Mouse (Mus musculus) Patski (cell line): ENCODE results near the gene Dst. TPM values are rescaled to one million over a fixed set of nuclear protein-coding genes. Genes with fewer than 3 reads are reported as not detected.
A peak's percentile ranks its signal among the peaks of the same experiment; 100 is the strongest.

ENCODE experiments used
- ATAC-seq: fragments of 100-300 bp; one replicate; pipeline ENCODE4 v1.8.0; 2021
- CTCF ChIA-PET: fragments of 350-600 bp; sonication (Branson Sonifier 250); formaldehyde crosslinking; loops from one replicate; lab custom pipeline; 2022; ENCODE audit warnings: inconsistent platforms; lab: Charles Lee
- POLR2A ChIA-PET: fragments of 350-600 bp; sonication (Branson Sonifier 250); formaldehyde crosslinking; loops from one replicate; lab custom pipeline; 2022; ENCODE audit warnings: antibody characterized with exemption, inconsistent platforms; lab: Charles Lee
- DNase-seq: peaks from one replicate; pipeline ENCODE4 v3.0.0-alpha.2; 2011; ENCODE audit warnings: low read depth, low spot score
- H3K27me3 ChIP-seq: fragments of 371-371 bp; one replicate; pipeline ENCODE4 v1.5.1; 2021
- CTCF ChIP-seq: fragments of 100-300 bp; IDR thresholded peaks from one replicate; pipeline ENCODE4 v1.5.1; 2021
- in situ Hi-C: fragments of 300-500 bp; cut with MboI; formaldehyde crosslinking; loops from 3 replicates; pipeline ENCODE4 v1.11.1; 2018; ENCODE audit warnings: low pct_unique_long_range_greater_than_20kb, mixed read lengths
- polyA plus RNA-seq: library from polyadenylated mRNA; unstranded; gene quantifications from one replicate; pipeline ENCODE4 v1.2.3, GENCODE M21; 2021

Dst gene
- polyA plus RNA-seq, 1 experiment from 2014 or later, result 176 TPM

- ATAC-seq, result no peak
- in situ Hi-C loops, result no loop called here
- no peak for TF ChIP-seq CTCF
- DNase-seq, result no peak
- H3K27me3 ChIP-seq, result no peaks in the 10 kb centered on the region
- ChIA-PET POLR2A (no interaction called here), CTCF (interaction anchor here (1.1 to 1.9 kb wide), 4 partner anchors 10 to 41 kb away, joined by 3 to 4 read pairs (median 3); no protein-coding TSS in a partner anchor)
Measured at GRCm38 (mm10) chr1:34076701-34077421, 168.8 kb downstream of the Dst start.

GRCm38 (mm10) chr1:34077422-34077790 lies 169.4 kb downstream of the Dst start:
- in situ Hi-C loops, result no loop called here
- TF ChIP-seq CTCF, result no peak
- ChIA-PET CTCF (interaction anchor here (1.1 to 1.9 kb wide), 5 partner anchors 8 to 41 kb away, joined by 3 to 4 read pairs (median 3); no protein-coding TSS in a partner anchor), POLR2A (interaction anchor here (1.4 kb wide), 1 partner anchor 9 kb away, joined by 8 read pairs; no protein-coding TSS in a partner anchor)
- DNase-seq, result no peak
- ATAC-seq, result no peak
- no peaks in the 10 kb centered on the region for H3K27me3 ChIP-seq

- TF ChIP-seq CTCF, result no peak
- in situ Hi-C loops, result no loop called here
- no peaks in the 10 kb centered on the region for H3K27me3 ChIP-seq
- ATAC-seq (no peak), DNase-seq (no peak)
- ChIA-PET CTCF (interaction anchor here (1.2 to 1.9 kb wide), 2 partner anchors 9 kb away, joined by 4 read pairs; no protein-coding TSS in a partner anchor), POLR2A (interaction anchor here (1.4 kb wide), 1 partner anchor 9 kb away, joined by 8 read pairs; no protein-coding TSS in a partner anchor)
Measured at GRCm38 (mm10) chr1:34077941-34078340, 169.9 kb downstream of the Dst start.

DNA sequence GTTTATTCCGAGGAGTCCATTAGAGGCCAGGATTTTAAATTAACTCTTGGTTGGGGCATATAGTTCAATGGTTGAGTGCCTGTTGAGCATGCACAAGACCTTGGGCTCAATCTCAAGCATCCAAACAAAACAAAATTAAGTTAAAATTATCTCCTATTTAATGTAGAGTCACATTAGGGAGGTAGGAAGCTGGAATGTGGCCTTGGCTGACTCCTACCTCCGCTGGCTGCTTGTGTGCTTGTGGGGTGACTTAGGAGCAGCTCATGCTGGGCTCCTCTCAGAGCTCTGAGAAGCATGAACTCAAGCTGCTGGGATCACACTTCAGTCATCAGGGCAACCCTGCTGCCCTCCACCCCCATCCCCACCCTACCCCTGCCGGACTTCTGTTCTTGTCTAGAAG lies 181.0 kb downstream of the Dst start:
- in situ Hi-C loops, result no loop called here
- H3K27me3 ChIP-seq, result no peaks in the 10 kb centered on the region
- ChIA-PET POLR2A (interaction anchor here (0.7 to 1.4 kb wide), 2 partner anchors 34 to 524 kb away, joined by 3 to 4 read pairs; no protein-coding TSS in a partner anchor), CTCF (interaction anchor here (1.3 to 1.5 kb wide), 2 partner anchors 11 to 17 kb away, joined by 6 to 7 read pairs; no protein-coding TSS in a partner anchor)
- no peak for TF ChIP-seq CTCF
- DNase-seq, result no peak
- no peak for ATAC-seq

GRCm38 (mm10) chr1:34090700-34091099 lies 182.7 kb downstream of the Dst start:
- TF ChIP-seq CTCF, result no peak
- in situ Hi-C loops, result no loop called here
- no peaks in the 10 kb centered on the region for H3K27me3 ChIP-seq
- CTCF ChIA-PET, result interaction anchor here (1.3 to 1.4 kb wide), 2 partner anchors 22 to 48 kb away, joined by 3 to 4 read pairs; no protein-coding TSS in a partner anchor
- POLR2A ChIA-PET, result interaction anchor here (0.7 kb wide), 1 partner anchor 116 kb away, joined by 3 read pairs; no protein-coding TSS in a partner anchor
- DNase-seq (peak; percentile 73), ATAC-seq (peak; percentile 79)

- peak; percentile 51 for TF ChIP-seq CTCF
- DNase-seq (no peak), ATAC-seq (no peak)
- no peaks in the 10 kb centered on the region for H3K27me3 ChIP-seq
- in situ Hi-C loops, result no loop called here
- ChIA-PET POLR2A (no interaction called here), CTCF (interaction anchor here (1.5 to 1.6 kb wide), 2 partner anchors 10 to 71 kb away, joined by 3 to 6 read pairs; no protein-coding TSS in a partner anchor)
Measured at GRCm38 (mm10) chr1:34093652-34094051, 185.6 kb downstream of the Dst start.

- H3K27me3 ChIP-seq, result no peaks in the 10 kb centered on the region
- in situ Hi-C loops, result no loop called here
- TF ChIP-seq CTCF, result no peak
- ChIA-PET POLR2A (no interaction called here), CTCF (interaction anchor here (1.3 kb wide), 1 partner anchor 33 kb away, joined by 9 read pairs; no protein-coding TSS in a partner anchor)
- DNase-seq, result no peak
- ATAC-seq, result no peak
Measured at GRCm38 (mm10) chr1:34094301-34094700, 186.3 kb downstream of the Dst start.

GRCm38 (mm10) chr1:34095173-34095572 lies 187.1 kb downstream of the Dst start:
- POLR2A ChIA-PET, result interaction anchor here (1.0 kb wide), 1 partner anchor 15 kb away, joined by 4 read pairs; no protein-coding TSS in a partner anchor
- in situ Hi-C loops, result no loop called here
- DNase-seq (peak; percentile 61), ATAC-seq (peak; percentile 81)
- no peak for TF ChIP-seq CTCF
- CTCF ChIA-PET, result interaction anchor here (0.7 to 2.0 kb wide), 5 partner anchors 9 to 69 kb away, joined by 3 to 10 read pairs (median 4); no protein-coding TSS in a partner anchor
- H3K27me3 ChIP-seq, result no peaks in the 10 kb centered on the region

GRCm38 (mm10) chr1:34096923-34097322 lies 188.9 kb downstream of the Dst start:
- ChIA-PET POLR2A (interaction anchor here (1.1 kb wide), 1 partner anchor 12 kb away, joined by 3 read pairs; no protein-coding TSS in a partner anchor), CTCF (interaction anchor here (0.9 to 1.0 kb wide), 2 partner anchors 9 to 41 kb away, joined by 3 read pairs; no protein-coding TSS in a partner anchor)
- DNase-seq, result no peak
- TF ChIP-seq CTCF, result no peak
- in situ Hi-C loops, result no loop called here
- no peaks in the 10 kb centered on the region for H3K27me3 ChIP-seq
- no peak for ATAC-seq

DNA sequence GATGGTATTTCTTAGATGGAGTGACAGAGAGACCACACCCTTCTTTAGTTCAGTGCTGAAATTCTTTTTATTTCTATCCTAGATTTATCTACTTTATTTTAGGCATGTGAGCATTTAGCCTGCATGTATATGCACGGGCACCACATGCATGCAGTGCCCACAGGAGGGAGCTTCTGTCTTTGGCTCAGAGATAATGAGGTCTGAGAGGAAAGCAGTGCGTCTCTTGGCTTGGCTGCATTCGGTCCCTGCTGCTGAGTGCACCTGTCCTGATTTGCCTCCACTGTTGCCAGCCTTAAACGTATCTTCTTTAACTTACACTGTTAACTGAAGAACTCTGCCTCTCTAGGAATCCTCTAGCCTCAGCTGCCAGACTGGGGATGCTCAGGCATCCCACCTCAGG lies 189.6 kb downstream of the Dst start:
- peak; percentile 48 for TF ChIP-seq CTCF
- no peak for DNase-seq
- ChIA-PET CTCF (interaction anchor here (1.0 kb wide), 1 partner anchor 41 kb away, joined by 3 read pairs; no protein-coding TSS in a partner anchor), POLR2A (interaction anchor here (0.6 to 1.1 kb wide), 2 partner anchors 12 to 25 kb away, joined by 3 read pairs; no protein-coding TSS in a partner anchor)
- ATAC-seq, result no peak
- in situ Hi-C loops, result no loop called here
- H3K27me3 ChIP-seq, result no peaks in the 10 kb centered on the region
